Comparison of ENCODE assay signal across 12 mouse cellular contexts in the genomic region with DNA sequence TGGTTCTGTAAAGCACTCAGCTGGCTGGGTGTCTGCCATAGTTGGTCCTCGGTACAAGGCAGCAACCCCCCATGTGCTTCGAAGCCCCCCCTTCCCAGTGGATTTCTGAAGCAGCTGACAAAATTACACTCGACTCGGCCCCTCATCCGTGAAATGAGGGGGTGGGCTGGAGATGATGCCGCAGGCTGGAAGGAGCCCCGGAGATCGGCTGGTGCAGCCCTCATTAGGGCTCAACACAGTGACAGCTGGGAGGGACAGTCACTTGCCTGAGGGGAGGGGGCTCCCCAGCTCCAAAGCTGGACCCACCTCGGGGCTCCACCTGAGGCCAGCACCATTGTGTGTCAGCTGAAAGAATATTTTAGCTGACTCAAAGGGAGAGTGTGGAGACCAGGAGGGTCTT. TPM values are rescaled to one million over a fixed set of nuclear protein-coding genes. Genes with fewer than 3 reads are reported as not detected.
DNase-seq lines count a peak whose midpoint lies in the region; ATAC-seq and TF ChIP-seq lines count a peak whose summit lies in the region.
"Had no signal": no experiment of that assay in that cellular context is flagged by ENCODE, and none has a peak within 500 bp of the region (broad histone marks: within the 10 kb centered on the region; RNA-seq: fewer than 3 reads in every experiment).

No protein-coding gene starts in this region.

- H3K36me3 ChIP-seq in forebrain, embryonic 13.5 days (ENCODE audit: poor library complexity, severe bottlenecking), result no peaks in the 10 kb centered on the region
- no peaks in the 10 kb centered on the region for H3K36me3 ChIP-seq in hindbrain, postnatal 0 days (ENCODE audit: insufficient read depth, low read length)
- H3K36me3 ChIP-seq in neural tube, embryonic 15.5 days, result no peaks in the 10 kb centered on the region
- H3K36me3 ChIP-seq: liver, embryonic 12.5 days had no signal

- H3K4me3 ChIP-seq in forebrain, embryonic 13.5 days, result no peak overlapping the region
- no peak overlapping the region for H3K4me3 ChIP-seq in hindbrain, postnatal 0 days (ENCODE audit: low read length)
- H3K4me3 ChIP-seq in neural tube, embryonic 15.5 days (replicated peaks), result no peak overlapping the region
- H3K4me3 ChIP-seq: liver, embryonic 12.5 days had no signal

- peak overlapping the region; percentile 90 for H3K27ac ChIP-seq in forebrain, embryonic 13.5 days
- peak overlapping the region; percentile 38 for H3K27ac ChIP-seq in hindbrain, postnatal 0 days
- H3K27ac ChIP-seq in neural tube, embryonic 15.5 days (replicated peaks), result peak overlapping the region; percentile 66
- H3K27ac ChIP-seq: liver, embryonic 12.5 days had no signal

- H3K9me3 ChIP-seq in forebrain, embryonic 13.5 days (replicated peaks), result no peaks in the 10 kb centered on the region
- no peaks in the 10 kb centered on the region for H3K9me3 ChIP-seq in hindbrain, postnatal 0 days (ENCODE audit: low read length)
- H3K9me3 ChIP-seq in neural tube, embryonic 15.5 days (replicated peaks), result no peaks in the 10 kb centered on the region
- H3K9me3 ChIP-seq: liver, embryonic 12.5 days had no signal

- H3K9ac ChIP-seq in forebrain, embryonic 13.5 days, result peak overlapping the region; percentile 43
- 0 out of 2 replicates have a peak overlapping the region, but pooled peaks have one; percentile 17 for H3K9ac ChIP-seq in hindbrain, postnatal 0 days (replicated peaks; ENCODE audit: low read length)
- no peak overlapping the region for H3K9ac ChIP-seq in neural tube, embryonic 15.5 days (replicated peaks)
- H3K9ac ChIP-seq: liver, embryonic 12.5 days had no signal

- peaks cover 65% of the 10 kb centered on the region for H3K4me1 ChIP-seq in forebrain, embryonic 13.5 days
- H3K4me1 ChIP-seq in hindbrain, postnatal 0 days (ENCODE audit: insufficient read depth, low read length), result peaks cover 28% of the 10 kb centered on the region
- H3K4me1 ChIP-seq in neural tube, embryonic 15.5 days, result peaks cover 52% of the 10 kb centered on the region
- H3K4me1 ChIP-seq: liver, embryonic 12.5 days had no signal

- no peaks in the 10 kb centered on the region for H3K27me3 ChIP-seq in forebrain, embryonic 13.5 days
- no peaks in the 10 kb centered on the region for H3K27me3 ChIP-seq in hindbrain, postnatal 0 days (ENCODE audit: insufficient read depth, low read length)
- H3K27me3 ChIP-seq in neural tube, embryonic 15.5 days (replicated peaks), result no peaks in the 10 kb centered on the region

- peak; percentile 47 for DNase-seq in embryo, embryonic 11 days
- no peak for DNase-seq in embryo, embryonic 10 days (ENCODE audit: low spot score)
- peak; percentile 58 for DNase-seq in hindbrain, postnatal 0 days (ENCODE audit: low spot score)
- no peak for DNase-seq in layer of hippocampus, adult 9-10 months (ENCODE audit: low spot score)
- no peak for DNase-seq in gastrocnemius, adult 18-20 months (ENCODE audit: low spot score)
- DNase-seq in gastrocnemius, postnatal 4 days (ENCODE audit: low spot score in 2 of 2), result no peak
- DNase-seq: kidney, postnatal 14 days; lung, postnatal 10 days had no signal

- H3K4me2 ChIP-seq in forebrain, embryonic 13.5 days, result peak overlapping the region; percentile 38
- peak overlapping the region; percentile 25; the same call in 1 of the 2 replicates for H3K4me2 ChIP-seq in hindbrain, postnatal 0 days (ENCODE audit: low read depth, low read length)
- peak overlapping the region; percentile 11; the same call in 1 of the 2 replicates for H3K4me2 ChIP-seq in neural tube, embryonic 15.5 days
- H3K4me2 ChIP-seq: liver, embryonic 12.5 days had no signal

- TF ChIP-seq CTCF in hindbrain, postnatal 0 days (IDR thresholded peaks at IDR 0.05; ENCODE audit: low read depth), result no peak

- ATAC-seq in forebrain, embryonic 13.5 days, result peak; percentile 58
- ATAC-seq in hindbrain, postnatal 0 days, result no peak
- ATAC-seq in neural tube, embryonic 15.5 days (ENCODE audit: low FRiP score), result no peak
- ATAC-seq: liver, embryonic 12.5 days had no signal

- WGBS in forebrain, embryonic 13.5 days, result 10% methylated on average over 9 of the region's 9 CpGs
- WGBS in hindbrain, postnatal 0 days, result 12% methylated on average over 9 of the region's 9 CpGs
- 10% methylated on average over 9 of the region's 9 CpGs for WGBS in neural tube, embryonic 15.5 days

RNA-seq across cellular contexts. Expression of gene Nkain1, which starts 29.6 kb away (rescaled TPM):
- polyA plus RNA-seq in forebrain, embryonic 13.5 days (2015; fragmentation: Nextera tagmentation; extraction: Ambion mirVana), result 4.9 and 5.4 TPM in 2 replicates
- 313 and 323 TPM in 2 replicates for total RNA-seq in hindbrain, postnatal 0 days (2014; rRNA removed)
- polyA plus RNA-seq in hindbrain, postnatal 0 days (2015; fragmentation: Nextera tagmentation; extraction: Ambion mirVana), result 10.1 and 10.2 TPM in 2 replicates
- 7.9 and 11.0 TPM in 2 replicates for polyA plus RNA-seq in neural tube, embryonic 15.5 days (2015; fragmentation: Nextera tagmentation; extraction: Ambion mirVana)
- 10 to 100 TPM; 21.0 to 29.5 TPM for total RNA-seq in gastrocnemius, adult 18-20 months (2021)
- 10 to 100 TPM; 12.0 to 12.1 TPM for total RNA-seq in gastrocnemius, postnatal 4 days (2021)
- total RNA-seq: monocyte, adult 5-6 weeks had no signal

Comparison
In these comparisons a context has a peak if more than half of its experiments do, and no peak if none do; other contexts are left out.
1. DNase-seq: peak in embryo, embryonic 11 days (single experiment) and hindbrain, postnatal 0 days (single experiment); none in embryo, embryonic 10 days (single experiment), layer of hippocampus, adult 9-10 months (single experiment), gastrocnemius, adult 18-20 months (single experiment) and gastrocnemius, postnatal 4 days (0 of 2).
2. H3K27ac ChIP-seq: peak in every context shown above with its lines; median percentile 90 in forebrain, embryonic 13.5 days; 66 in neural tube, embryonic 15.5 days; 38 in hindbrain, postnatal 0 days.
3. RNA of gene Nkain1, which starts 29.6 kb away (total RNA-seq): 313 to 323 TPM in hindbrain, postnatal 0 days; 21.0 to 29.5 TPM in gastrocnemius, adult 18-20 months and 12.0 to 12.1 TPM in gastrocnemius, postnatal 4 days; every median in the first group is over 10 times any median in the second.
4. Peak in every context shown above with its lines, with median percentiles within 50 percentile points of each other: H3K4me2 ChIP-seq.